Mouse (Mus musculus) kidney, embryonic 15.5 days (tissue): Measurements from ENCODE around the gene Shbg. TPM values are rescaled to one million over a fixed set of nuclear protein-coding genes. Genes with fewer than 3 reads are reported as not detected.
"Not testable (repeated sequence)": the region's sequence is repeated elsewhere in the genome, so short reads cannot be mapped to it uniquely, and the experiment has no call there.

Experiments
- ATAC-seq: fragments of 200-750 bp; cut with Nextera tagmentation; replicated peaks from 2 replicates; pipeline ENCODE4 v1.8.0; 2017; ENCODE audit warnings: moderate TSS enrichment; ENCODE audit not compliant: low FRiP score
- H3K27ac ChIP-seq: fragments of 300-500 bp; sonication (generic); 2 replicates; pipeline ENCODE4 v1.5.1; 2015; ENCODE audit warnings: mild to moderate bottlenecking, inconsistent platforms
- H3K27me3 ChIP-seq: fragments of 300-500 bp; sonication (generic); 2 replicates; pipeline ENCODE4 v1.6.1; 2015; ENCODE audit warnings: inconsistent platforms
- H3K36me3 ChIP-seq: fragments of 300-500 bp; sonication (generic); 2 replicates; pipeline ENCODE4 v1.6.1; 2015; ENCODE audit warnings: inconsistent platforms
- H3K4me1 ChIP-seq: fragments of 300-500 bp; sonication (generic); 2 replicates; pipeline ENCODE4 v1.6.1; 2015; ENCODE audit warnings: inconsistent platforms
- H3K4me2 ChIP-seq: fragments of 300-500 bp; sonication (generic); 2 replicates; pipeline ENCODE4 v1.6.1; 2015; ENCODE audit warnings: moderate library complexity, mild to moderate bottlenecking, inconsistent platforms
- H3K4me3 ChIP-seq: fragments of 300-500 bp; sonication (generic); replicated peaks from 2 replicates; pipeline ENCODE4 v1.5.1; 2015; ENCODE audit warnings: mild to moderate bottlenecking, inconsistent platforms
- H3K9ac ChIP-seq: fragments of 300-500 bp; sonication (generic); 2 replicates; pipeline ENCODE4 v1.6.1; 2015; ENCODE audit warnings: mild to moderate bottlenecking, inconsistent platforms
- H3K9me3 ChIP-seq: fragments of 300-500 bp; sonication (generic); replicated peaks from 2 replicates; pipeline ENCODE4 v1.6.1; 2016; ENCODE audit warnings: inconsistent platforms
- WGBS: fragments of 180-500 bp; shearing (Covaris S2); methylation state at CpG from one replicate; pipeline ENCODE4 v1.1.7; 2015; ENCODE audit warnings: mixed read lengths; 5-methylcytosine and 5-hydroxymethylcytosine counted together
- polyA plus RNA-seq: library from polyadenylated mRNA; unstranded; fragments of >200 nt; fragmentation: Nextera tagmentation; extraction: Ambion mirVana; gene quantifications from 2 replicates; pipeline ENCODE4 v1.2.1, GENCODE M21; 2015

Gene Shbg
- polyA plus RNA-seq, 1 experiment from 2014 or later = 0.49 TPM

DNA sequence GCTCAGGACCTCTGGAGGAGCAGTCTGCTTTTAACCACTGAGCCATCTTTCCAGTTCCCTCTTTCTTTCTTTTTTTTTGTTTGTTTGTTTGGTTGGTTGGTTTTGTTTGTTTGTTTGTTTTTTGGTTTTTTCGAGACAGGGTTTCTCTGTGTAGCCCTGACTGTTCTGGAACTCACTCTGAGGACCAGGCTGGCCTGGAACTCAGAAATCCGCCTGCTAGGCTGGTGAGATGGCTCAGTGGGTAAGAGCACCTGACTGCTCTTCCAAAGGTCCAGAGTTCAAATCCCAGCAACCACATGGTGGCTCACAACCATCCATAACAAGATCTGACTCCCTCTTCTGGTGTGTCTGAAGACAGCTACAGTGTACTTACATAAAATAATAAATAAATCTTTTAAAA, 6.6 kb upstream of the Shbg start:
- H3K9ac ChIP-seq, H3K27ac ChIP-seq, H3K4me3 ChIP-seq, H3K36me3 ChIP-seq, H3K9me3 ChIP-seq, H3K4me2 ChIP-seq, ATAC-seq, H3K27me3 ChIP-seq: not testable (repeated sequence)
- peaks cover 11% of the 10 kb centered on the region for H3K4me1 ChIP-seq
- WGBS = 86% methylated on average over 2 of the region's 2 CpGs

GRCm38 (mm10) chr11:69623006-69623405, 5.3 kb upstream of the Shbg start:
- H3K9me3 ChIP-seq = no peaks in the 10 kb centered on the region
- no peak overlapping the region for H3K27ac ChIP-seq
- no peak overlapping the region; the same call in 1 of the 2 replicates for H3K9ac ChIP-seq
- H3K4me1 ChIP-seq = peaks cover 9% of the 10 kb centered on the region
- WGBS = 67% methylated on average over 4 of the region's 4 CpGs
- peak overlapping the region; percentile 65 for H3K4me3 ChIP-seq
- no peak for ATAC-seq
- H3K36me3 ChIP-seq = no peaks in the 10 kb centered on the region
- no peaks in the 10 kb centered on the region for H3K27me3 ChIP-seq
- H3K4me2 ChIP-seq = peak overlapping the region; percentile 83

DNA sequence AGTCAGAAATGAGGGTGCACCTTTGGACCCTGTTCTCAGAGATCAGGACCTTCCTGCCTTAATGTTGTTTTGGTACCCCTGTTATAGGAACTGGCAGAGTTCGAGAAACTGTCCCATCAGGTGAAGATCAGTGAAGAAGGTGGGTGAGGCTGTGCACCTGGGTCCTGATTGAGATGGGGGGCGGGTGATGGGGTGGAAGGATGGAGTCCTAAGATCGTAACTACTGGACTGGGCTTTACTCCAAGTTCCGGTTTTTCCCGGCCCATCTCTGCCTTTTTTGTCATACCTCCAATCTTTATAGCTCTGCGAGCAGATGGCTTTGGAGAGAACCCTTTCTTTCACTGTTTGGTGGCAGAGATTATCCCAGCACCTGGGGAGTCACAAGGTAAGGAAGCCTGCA, 4.7 kb upstream of the Shbg start:
- H3K4me3 ChIP-seq = peak overlapping the region; percentile 65
- no peaks in the 10 kb centered on the region for H3K36me3 ChIP-seq
- 24% methylated on average over 6 of the region's 6 CpGs for WGBS
- ATAC-seq = no peak; the same call in 1 of the 2 replicates
- H3K9ac ChIP-seq = peak overlapping the region; percentile 72
- peaks cover 9% of the 10 kb centered on the region for H3K4me1 ChIP-seq
- peak overlapping the region; percentile 84 for H3K27ac ChIP-seq
- H3K4me2 ChIP-seq = peak overlapping the region; percentile 83
- H3K9me3 ChIP-seq = no peaks in the 10 kb centered on the region
- H3K27me3 ChIP-seq = no peaks in the 10 kb centered on the region

- H3K9me3 ChIP-seq = no peaks in the 10 kb centered on the region
- peaks cover 4% of the 10 kb centered on the region; the same call in 1 of the 2 replicates for H3K27me3 ChIP-seq
- H3K4me1 ChIP-seq = peaks cover 9% of the 10 kb centered on the region
- H3K9ac ChIP-seq = peak within 1 kb of the TSS; percentile 72
- under 1% methylated on average over 20 of the region's 20 CpGs for whole genome bisulfite sequencing
- ATAC-seq = peak; percentile 88
- no peaks in the 10 kb centered on the region for H3K36me3 ChIP-seq
- H3K4me3 ChIP-seq = peak within 1 kb of the TSS; percentile 65
- peak within 1 kb of the TSS; percentile 83 for H3K4me2 ChIP-seq
- H3K27ac ChIP-seq = peak within 1 kb of the TSS; percentile 84
Measured at GRCm38 (mm10) chr11:69621571-69622268, 4.0 kb upstream of the Shbg start, which contains the start of gene Sat2. Gene Sat2 (plus strand): TSS chr11:69622024.

GRCm38 (mm10) chr11:69620394-69621081, 2.8 kb upstream of the Shbg start:
- Histone ChIP-seq H3K4me3 (no peak overlapping the region), H3K27ac (no peak overlapping the region), H3K9me3 (no peaks in the 10 kb centered on the region), H3K4me1 (peaks cover 9% of the 10 kb centered on the region), H3K27me3 (peaks cover 8% of the 10 kb centered on the region; the same call in 1 of the 2 replicates), H3K4me2 (no peak overlapping the region), H3K36me3 (no peaks in the 10 kb centered on the region), H3K9ac (no peak overlapping the region)
- ATAC-seq = no peak
- 82% methylated on average over 7 of the region's 7 CpGs for WGBS

- Histone ChIP-seq H3K27me3 (peaks cover 8% of the 10 kb centered on the region; the same call in 1 of the 2 replicates), H3K4me2 (no peak overlapping the region), H3K4me1 (peaks cover 8% of the 10 kb centered on the region), H3K36me3 (no peaks in the 10 kb centered on the region), H3K27ac (no peak overlapping the region), H3K9ac (no peak overlapping the region), H3K4me3 (no peak overlapping the region), H3K9me3 (no peaks in the 10 kb centered on the region)
- ATAC-seq = no peak
- WGBS = 39% methylated on average over 10 of the region's 10 CpGs
Measured at GRCm38 (mm10) chr11:69616781-69617180, 924 bp downstream of the Shbg start.

DNA sequence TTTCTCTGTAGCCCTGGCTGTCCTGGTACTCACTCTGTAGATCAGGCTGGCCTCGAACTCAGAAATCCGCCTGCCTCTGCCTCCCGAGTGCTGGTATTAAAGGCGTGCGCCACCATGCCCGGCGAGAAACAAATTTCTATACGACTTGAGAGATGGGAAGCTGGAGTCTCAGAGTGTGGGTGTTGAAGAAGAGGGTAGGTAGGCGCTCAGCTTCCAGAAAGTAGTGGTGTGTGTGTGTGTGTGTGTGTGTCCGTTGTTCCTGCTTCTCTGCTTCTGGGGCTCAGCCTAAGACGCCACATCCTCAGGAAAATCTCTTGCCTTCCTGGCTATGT, 3.5 kb downstream of the Shbg start:
- 54% methylated on average over 11 of the region's 11 CpGs for WGBS
- not testable (repeated sequence) for H3K9me3 ChIP-seq, ATAC-seq, H3K36me3 ChIP-seq, H3K27ac ChIP-seq, H3K27me3 ChIP-seq, H3K9ac ChIP-seq, H3K4me1 ChIP-seq
- Histone ChIP-seq H3K4me2 (peak overlapping the region; percentile 52), H3K4me3 (0 out of 2 replicates have a peak overlapping the region, but pooled peaks have one; percentile 6)

DNA sequence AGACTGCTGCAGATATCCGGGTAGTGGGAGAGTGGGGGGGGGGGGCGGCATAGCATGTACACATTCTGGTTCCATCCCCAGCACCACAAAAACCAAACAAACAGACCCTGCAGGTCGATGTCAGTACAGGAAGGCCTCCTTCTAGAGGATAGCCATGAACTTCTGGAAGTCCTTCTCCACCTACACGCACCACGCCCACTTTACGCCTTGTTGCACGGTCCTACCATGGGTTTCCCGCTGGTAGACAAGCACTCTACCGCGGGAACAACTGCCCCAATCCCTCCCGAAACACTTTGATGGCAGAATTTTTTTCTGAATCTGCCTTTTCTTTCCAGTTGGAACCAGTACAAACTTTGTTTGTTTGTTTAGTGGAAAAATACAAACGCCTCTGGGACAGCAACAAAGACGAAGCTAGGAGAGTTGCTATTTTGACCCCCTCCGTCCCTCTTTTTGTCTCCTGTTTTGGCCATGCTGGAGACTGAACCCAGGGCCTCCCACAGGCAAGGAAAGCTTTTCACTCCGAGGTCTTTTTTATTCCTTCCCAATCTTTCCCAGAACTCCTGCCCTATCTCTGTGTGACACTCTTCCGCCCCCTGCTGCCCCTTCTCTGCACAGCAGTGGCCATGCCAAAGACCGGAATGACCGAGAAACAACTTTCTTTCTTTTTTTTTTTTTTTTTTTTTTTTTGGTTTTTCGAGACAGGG, 4.0 kb downstream of the Shbg start:
- H3K4me1 ChIP-seq = peaks cover 8% of the 10 kb centered on the region
- peak; percentile 37; the same call in 1 of the 2 replicates for ATAC-seq
- 11% methylated on average over 19 of the region's 19 CpGs for WGBS
- peak overlapping the region; percentile 41; the same call in 1 of the 2 replicates for H3K27ac ChIP-seq
- H3K4me2 ChIP-seq = peak overlapping the region; percentile 52
- no peaks in the 10 kb centered on the region for H3K9me3 ChIP-seq
- H3K9ac ChIP-seq = peak overlapping the region; percentile 21; the same call in 1 of the 2 replicates
- H3K4me3 ChIP-seq = peak overlapping the region; percentile 15
- H3K27me3 ChIP-seq = peaks cover 8% of the 10 kb centered on the region; the same call in 1 of the 2 replicates
- no peaks in the 10 kb centered on the region for H3K36me3 ChIP-seq

DNA sequence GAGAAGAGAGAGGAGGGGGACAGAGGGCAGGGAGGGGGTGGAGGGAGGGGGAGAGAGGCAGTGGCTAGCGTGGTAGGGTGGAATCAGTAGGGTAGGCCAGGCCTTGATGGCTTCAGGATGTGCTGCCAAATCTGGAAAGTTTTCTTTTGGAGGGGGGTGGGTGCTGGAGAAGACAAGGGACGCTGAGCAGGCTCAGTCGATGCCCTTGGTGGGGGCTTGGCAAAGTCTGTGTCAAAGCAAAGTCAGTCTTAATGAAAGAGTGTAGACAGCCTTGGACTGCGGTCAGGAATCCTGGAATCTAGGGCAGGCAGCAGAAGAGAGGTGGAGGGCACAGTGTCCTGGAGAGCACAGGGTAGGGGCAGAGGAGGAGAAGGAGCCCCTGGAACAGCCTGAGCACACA, 6.8 kb downstream of the Shbg start:
- ATAC-seq = no peak
- H3K9ac ChIP-seq = no peak overlapping the region
- no peaks in the 10 kb centered on the region for H3K9me3 ChIP-seq
- 65% methylated on average over 4 of the region's 4 CpGs for WGBS
- no peak overlapping the region for H3K4me2 ChIP-seq
- H3K27me3 ChIP-seq = no peaks in the 10 kb centered on the region
- peaks cover 13% of the 10 kb centered on the region for H3K4me1 ChIP-seq
- H3K4me3 ChIP-seq = no peak overlapping the region
- H3K27ac ChIP-seq = no peak overlapping the region
- H3K36me3 ChIP-seq = no peaks in the 10 kb centered on the region

DNA sequence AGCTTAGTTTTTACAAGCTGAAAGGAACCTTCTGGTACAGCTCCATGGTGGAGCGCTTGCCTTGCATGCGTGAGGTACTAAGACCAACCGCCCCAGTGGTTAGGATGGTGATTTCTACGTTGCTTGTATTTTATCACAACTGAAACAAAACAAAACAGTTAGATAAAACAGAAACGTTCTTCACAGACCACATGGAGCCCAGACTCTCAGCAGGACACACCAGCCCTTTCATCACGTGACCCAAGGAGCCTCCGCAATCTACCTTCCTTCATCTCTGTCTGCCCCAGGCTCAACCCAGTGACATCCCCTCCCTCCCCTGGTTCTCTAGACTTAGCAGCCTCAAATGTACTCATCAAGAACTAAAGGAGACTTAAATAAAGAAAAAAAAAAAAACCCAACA, 8.3 kb downstream of the Shbg start:
- WGBS = 63% methylated on average over 7 of the region's 7 CpGs
- Histone ChIP-seq H3K36me3 (no peaks in the 10 kb centered on the region), H3K27ac (no peak overlapping the region), H3K9me3 (no peaks in the 10 kb centered on the region), H3K4me2 (no peak overlapping the region), H3K9ac (no peak overlapping the region), H3K27me3 (peaks cover 12% of the 10 kb centered on the region), H3K4me1 (peaks cover 27% of the 10 kb centered on the region), H3K4me3 (no peak overlapping the region)
- ATAC-seq = no peak

DNA sequence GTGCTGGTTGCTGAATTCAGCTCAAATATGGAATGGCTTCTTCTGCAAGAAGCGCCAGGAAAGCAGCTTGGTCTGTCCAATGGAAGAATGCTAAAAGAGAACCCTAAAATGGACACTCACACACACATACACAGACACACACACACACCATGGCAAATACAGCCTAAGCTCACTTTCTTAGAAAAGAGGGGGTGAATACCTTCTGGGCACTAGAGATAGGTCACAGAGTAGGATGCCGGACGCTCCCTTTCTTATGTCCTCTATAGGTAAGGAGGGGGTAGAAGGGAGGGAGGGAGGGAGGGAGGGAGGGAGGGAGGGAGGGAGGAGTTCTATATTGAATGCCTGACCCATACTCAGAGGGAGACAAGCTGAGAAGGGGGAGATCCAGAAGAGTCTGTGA, 9.2 kb downstream of the Shbg start:
- peaks cover 17% of the 10 kb centered on the region for H3K27me3 ChIP-seq
- H3K4me3 ChIP-seq = no peak overlapping the region
- H3K4me2 ChIP-seq = no peak overlapping the region
- H3K9ac ChIP-seq = no peak overlapping the region
- WGBS = 88% methylated on average over 1 of the region's 3 CpGs
- no peaks in the 10 kb centered on the region for H3K36me3 ChIP-seq
- ATAC-seq = no peak
- H3K27ac ChIP-seq = no peak overlapping the region
- H3K9me3 ChIP-seq = no peaks in the 10 kb centered on the region
- H3K4me1 ChIP-seq = peaks cover 32% of the 10 kb centered on the region

GRCm38 (mm10) chr11:69606832-69607231, 10.9 kb downstream of the Shbg start:
- Histone ChIP-seq H3K9me3 (no peaks in the 10 kb centered on the region), H3K4me3 (no peak overlapping the region), H3K4me1 (peaks cover 36% of the 10 kb centered on the region), H3K27me3 (peaks cover 22% of the 10 kb centered on the region), H3K27ac (no peak overlapping the region), H3K4me2 (no peak overlapping the region), H3K36me3 (no peaks in the 10 kb centered on the region), H3K9ac (no peak overlapping the region)
- no peak for ATAC-seq
- 82% methylated on average over 2 of the region's 2 CpGs for WGBS
